Mouse (Mus musculus) embryonic facial prominence, embryonic 15.5 days (tissue): Measurements from ENCODE around the gene Clock. TPM values are rescaled to one million over a fixed set of nuclear protein-coding genes. Genes with fewer than 3 reads are reported as not detected.

ENCODE experiments used
- ATAC-seq: fragments of 200-750 bp; cut with Nextera tagmentation; 2 replicates; pipeline ENCODE4 v1.8.0; 2017; ENCODE audit warnings: low read depth, moderate TSS enrichment; ENCODE audit not compliant: insufficient number of reproducible peaks, low FRiP score, low TSS enrichment
- H3K27ac ChIP-seq: fragments of 300-500 bp; sonication (generic); replicated peaks from 2 replicates; pipeline ENCODE4 v1.5.1; 2015; ENCODE audit warnings: mild to moderate bottlenecking, inconsistent platforms
- H3K27me3 ChIP-seq: fragments of 300-500 bp; sonication (generic); 2 replicates; pipeline ENCODE4 v1.6.1; 2015; ENCODE audit warnings: inconsistent platforms
- H3K36me3 ChIP-seq: fragments of 300-500 bp; sonication (generic); 2 replicates; pipeline ENCODE4 v1.6.1; 2015; ENCODE audit warnings: mild to moderate bottlenecking, inconsistent platforms
- H3K4me1 ChIP-seq: fragments of 300-500 bp; sonication (generic); 2 replicates; pipeline ENCODE4 v1.6.1; 2015; ENCODE audit warnings: inconsistent platforms
- H3K4me2 ChIP-seq: fragments of 300-500 bp; sonication (generic); replicated peaks from 2 replicates; pipeline ENCODE4 v1.6.1; 2015; ENCODE audit warnings: mild to moderate bottlenecking, inconsistent platforms
- H3K4me3 ChIP-seq: fragments of 300-500 bp; sonication (generic); replicated peaks from 2 replicates; pipeline ENCODE4 v1.5.1; 2015; ENCODE audit warnings: mild to moderate bottlenecking, inconsistent platforms
- H3K9ac ChIP-seq: fragments of 300-500 bp; sonication (generic); 2 replicates; pipeline ENCODE4 v1.6.1; 2015; ENCODE audit warnings: inconsistent platforms
- H3K9me3 ChIP-seq: fragments of 300-500 bp; sonication (generic); replicated peaks from 2 replicates; pipeline ENCODE4 v1.6.1; 2016; ENCODE audit warnings: inconsistent platforms
- WGBS: fragments of 180-500 bp; shearing (Covaris S2); methylation state at CpG from one replicate; pipeline ENCODE4 v1.1.7; 2015; 5-methylcytosine and 5-hydroxymethylcytosine counted together
- polyA plus RNA-seq: library from polyadenylated mRNA; unstranded; fragments of >200 nt; fragmentation: Nextera tagmentation; extraction: Ambion mirVana; gene quantifications from 2 replicates; pipeline ENCODE4 v1.2.1, GENCODE M21; 2015

The Clock gene
- polyA plus RNA-seq, 1 experiment from 2014 or later = 11.8 TPM

GRCm38 (mm10) chr5:76203171-76203570, 101.4 kb downstream of the Clock start:
- Histone ChIP-seq H3K36me3 (peaks cover 70% of the 10 kb centered on the region), H3K4me3 (no peak overlapping the region), H3K9me3 (no peaks in the 10 kb centered on the region), H3K27me3 (no peaks in the 10 kb centered on the region), H3K9ac (no peak overlapping the region), H3K4me2 (no peak overlapping the region), H3K27ac (no peak overlapping the region), H3K4me1 (no peaks in the 10 kb centered on the region)
- WGBS = 82% methylated on average over 3 of the region's 3 CpGs
- no peak for ATAC-seq

DNA sequence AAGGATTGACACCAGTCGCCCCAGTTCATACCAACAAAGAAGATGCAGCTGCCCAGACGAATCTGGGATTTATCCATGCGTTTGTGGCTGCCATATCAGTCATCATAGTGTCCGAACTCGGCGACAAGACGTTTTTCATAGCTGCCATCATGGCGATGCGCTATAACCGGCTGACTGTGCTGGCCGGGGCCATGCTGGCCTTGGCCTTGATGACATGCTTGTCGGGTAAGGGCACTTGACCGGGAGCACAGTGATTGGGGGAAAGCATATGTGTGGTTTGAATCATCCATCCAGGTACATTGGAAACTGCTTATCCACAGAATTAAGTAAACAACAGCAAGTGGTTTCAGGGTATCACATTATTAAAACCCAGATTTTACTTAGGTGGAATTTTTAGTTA, 105.2 kb downstream of the Clock start:
- no peaks in the 10 kb centered on the region for H3K27me3 ChIP-seq
- no peak overlapping the region for H3K4me3 ChIP-seq
- no peak overlapping the region for H3K27ac ChIP-seq
- ATAC-seq = no peak
- no peak overlapping the region for H3K9ac ChIP-seq
- H3K4me1 ChIP-seq = peaks cover 3% of the 10 kb centered on the region; the same call in 1 of the 2 replicates
- H3K36me3 ChIP-seq = peaks cover 50% of the 10 kb centered on the region
- H3K9me3 ChIP-seq = no peaks in the 10 kb centered on the region
- WGBS = 93% methylated on average over 13 of the region's 13 CpGs
- H3K4me2 ChIP-seq = no peak overlapping the region

GRCm38 (mm10) chr5:76194377-76194945, 110.1 kb downstream of the Clock start:
- 71% methylated on average over 6 of the region's 6 CpGs for WGBS
- H3K27ac ChIP-seq = no peak overlapping the region
- no peak overlapping the region for H3K4me3 ChIP-seq
- no peaks in the 10 kb centered on the region for H3K9me3 ChIP-seq
- no peaks in the 10 kb centered on the region for H3K27me3 ChIP-seq
- H3K9ac ChIP-seq = no peak overlapping the region
- ATAC-seq = no peak
- H3K4me2 ChIP-seq = no peak overlapping the region
- peaks cover 7% of the 10 kb centered on the region for H3K4me1 ChIP-seq
- peaks cover 19% of the 10 kb centered on the region; the same call in 1 of the 2 replicates for H3K36me3 ChIP-seq

- Histone ChIP-seq H3K4me3 (no peak overlapping the region), H3K27me3 (no peaks in the 10 kb centered on the region), H3K4me1 (peaks cover 7% of the 10 kb centered on the region), H3K9me3 (no peaks in the 10 kb centered on the region), H3K9ac (no peak overlapping the region), H3K4me2 (no peak overlapping the region), H3K27ac (no peak overlapping the region), H3K36me3 (peaks cover 16% of the 10 kb centered on the region; the same call in 1 of the 2 replicates)
- ATAC-seq = no peak
These were observed 111.5 kb downstream of the Clock start for GRCm38 (mm10) chr5:76193075-76193474.

DNA sequence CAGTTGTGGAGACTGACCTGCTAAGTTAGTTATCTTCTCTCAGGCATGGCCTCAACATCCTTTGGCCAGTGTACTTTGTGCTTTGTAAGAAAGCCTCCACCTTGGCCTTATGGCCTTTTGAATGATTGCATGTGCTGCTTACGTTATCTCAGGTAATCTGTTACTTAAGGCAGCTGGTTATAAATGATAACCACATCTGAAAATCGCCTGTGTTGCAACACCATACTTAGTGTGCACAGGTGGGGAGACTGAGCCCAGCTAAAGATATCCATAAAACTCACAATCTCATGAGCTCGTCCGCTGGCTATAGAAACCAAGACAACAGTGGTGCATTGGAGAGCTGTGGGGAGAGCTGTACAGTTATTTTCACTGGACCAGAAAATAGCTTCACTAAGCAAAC, 114.0 kb downstream of the Clock start:
- Histone ChIP-seq H3K27me3 (no peaks in the 10 kb centered on the region), H3K4me2 (no peak overlapping the region)

GRCm38 (mm10) chr5:76187885-76188284, 116.7 kb downstream of the Clock start:
- Histone ChIP-seq H3K4me2 (no peak overlapping the region), H3K9ac (no peak overlapping the region), H3K4me3 (no peak overlapping the region), H3K27ac (no peak overlapping the region), H3K36me3 (no peaks in the 10 kb centered on the region), H3K27me3 (no peaks in the 10 kb centered on the region), H3K9me3 (no peaks in the 10 kb centered on the region), H3K4me1 (peaks cover 23% of the 10 kb centered on the region)
- ATAC-seq = no peak
- WGBS = 77% methylated on average over 5 of the region's 5 CpGs

More for the DNA sequence above, 114.0 kb downstream of the Clock start:
- Histone ChIP-seq H3K9ac (no peak overlapping the region), H3K4me1 (peaks cover 13% of the 10 kb centered on the region), H3K4me3 (no peak overlapping the region), H3K27ac (no peak overlapping the region), H3K36me3 (peaks cover 10% of the 10 kb centered on the region; the same call in 1 of the 2 replicates), H3K9me3 (no peaks in the 10 kb centered on the region)
- 92% methylated on average over 4 of the region's 4 CpGs for WGBS
- no peak for ATAC-seq

- Histone ChIP-seq H3K9me3 (no peaks in the 10 kb centered on the region), H3K4me3 (peak overlapping the region; percentile 94), H3K4me2 (peak overlapping the region; percentile 77), H3K36me3 (no peaks in the 10 kb centered on the region), H3K27ac (peak overlapping the region; percentile 96), H3K4me1 (peaks cover 30% of the 10 kb centered on the region), H3K27me3 (no peaks in the 10 kb centered on the region), H3K9ac (peak overlapping the region; percentile 87)
- ATAC-seq = peak; percentile 86
- WGBS = 3% methylated on average over 37 of the region's 38 CpGs
These were observed 120.1 kb downstream of the Clock start for GRCm38 (mm10) chr5:76184286-76185080.

GRCm38 (mm10) chr5:76183750-76184261, 120.8 kb downstream of the Clock start, which contains the start of gene Tmem165:
Gene Tmem165, plus strand, starts transcription at chr5:76183880.
- 0% methylated on average over 60 of the region's 62 CpGs for WGBS

GRCm38 (mm10) chr5:76183043-76183749, 121.4 kb downstream of the Clock start:
- Histone ChIP-seq H3K4me1 (peaks cover 30% of the 10 kb centered on the region), H3K27ac (peak overlapping the region; percentile 96; the same call in 1 of the 2 replicates), H3K4me2 (peak overlapping the region; percentile 77), H3K36me3 (no peaks in the 10 kb centered on the region), H3K27me3 (no peaks in the 10 kb centered on the region), H3K9ac (peak overlapping the region; percentile 87), H3K9me3 (no peaks in the 10 kb centered on the region), H3K4me3 (peak overlapping the region; percentile 94)
- WGBS = 33% methylated on average over 17 of the region's 17 CpGs
- peak; percentile 31 for ATAC-seq

More at GRCm38 (mm10) chr5:76183750-76184261, 120.8 kb downstream of the Clock start, which contains the start of gene Tmem165:
- H3K9ac ChIP-seq = peak within 1 kb of the TSS; percentile 87
- H3K27me3 ChIP-seq = no peaks in the 10 kb centered on the region
- peak within 1 kb of the TSS; percentile 77 for H3K4me2 ChIP-seq
- peaks cover 30% of the 10 kb centered on the region for H3K4me1 ChIP-seq
- H3K4me3 ChIP-seq = peak within 1 kb of the TSS; percentile 94
- no peaks in the 10 kb centered on the region for H3K9me3 ChIP-seq
- H3K36me3 ChIP-seq = no peaks in the 10 kb centered on the region
- H3K27ac ChIP-seq = peak within 1 kb of the TSS; percentile 96
- ATAC-seq = peak; percentile 97

- Histone ChIP-seq H3K4me1 (peaks cover 30% of the 10 kb centered on the region), H3K9ac (no peak overlapping the region), H3K36me3 (no peaks in the 10 kb centered on the region), H3K4me2 (no peak overlapping the region), H3K27me3 (no peaks in the 10 kb centered on the region), H3K27ac (0 out of 2 replicates have a peak overlapping the region, but pooled peaks have one; percentile 41), H3K4me3 (no peak overlapping the region), H3K9me3 (no peaks in the 10 kb centered on the region)
- 21% methylated on average over 3 of the region's 3 CpGs for WGBS
- no peak for ATAC-seq
These were observed 122.3 kb downstream of the Clock start for GRCm38 (mm10) chr5:76182326-76182725.

GRCm38 (mm10) chr5:76179791-76180190, 124.8 kb downstream of the Clock start:
- H3K4me3 ChIP-seq = no peak overlapping the region
- H3K4me2 ChIP-seq = no peak overlapping the region
- no peak overlapping the region for H3K27ac ChIP-seq
- no peaks in the 10 kb centered on the region for H3K9me3 ChIP-seq
- no peaks in the 10 kb centered on the region for H3K36me3 ChIP-seq
- no peak for ATAC-seq
- H3K4me1 ChIP-seq = peaks cover 23% of the 10 kb centered on the region
- H3K9ac ChIP-seq = no peak overlapping the region
- H3K27me3 ChIP-seq = no peaks in the 10 kb centered on the region
- 80% methylated on average over 5 of the region's 5 CpGs for WGBS
